Mouse (Mus musculus) limb, embryonic 12.5 days (tissue): ENCODE results near the gene Muc15. TPM values are rescaled to one million over a fixed set of nuclear protein-coding genes. Genes with fewer than 3 reads are reported as not detected.

Experiments
- ATAC-seq: fragments of 200-750 bp; cut with Nextera tagmentation; 2 replicates; pipeline ENCODE4 v1.8.0; 2017; ENCODE audit warnings: low read depth, moderate TSS enrichment; ENCODE audit not compliant: insufficient number of reproducible peaks, insufficient read depth, low FRiP score, low TSS enrichment
- H3K27ac ChIP-seq: fragments of 300-500 bp; sonication (generic); 2 replicates; pipeline ENCODE4 v1.5.1; 2016; ENCODE audit warnings: mild to moderate bottlenecking, moderate library complexity
- H3K27me3 ChIP-seq: fragments of 300-500 bp; sonication (generic); 2 replicates; pipeline ENCODE4 v1.6.1; 2016; ENCODE audit warnings: mild to moderate bottlenecking, moderate library complexity
- H3K36me3 ChIP-seq: fragments of 300-500 bp; sonication (generic); 2 replicates; pipeline ENCODE4 v1.6.1; 2016; ENCODE audit warnings: mild to moderate bottlenecking, moderate library complexity
- H3K4me1 ChIP-seq: fragments of 300-500 bp; sonication (generic); replicated peaks from 2 replicates; pipeline ENCODE4 v1.6.1; 2016
- H3K4me2 ChIP-seq: fragments of 300-500 bp; sonication (generic); 2 replicates; pipeline ENCODE4 v1.6.1; 2016; ENCODE audit warnings: mild to moderate bottlenecking, moderate library complexity
- H3K4me3 ChIP-seq: fragments of 300-500 bp; sonication (generic); replicated peaks from 2 replicates; pipeline ENCODE4 v1.5.1; 2016; ENCODE audit warnings: mild to moderate bottlenecking
- H3K9ac ChIP-seq: fragments of 300-500 bp; sonication (generic); replicated peaks from 2 replicates; pipeline ENCODE4 v1.6.1; 2016; ENCODE audit warnings: mild to moderate bottlenecking, moderate library complexity
- H3K9me3 ChIP-seq: fragments of 300-500 bp; sonication (generic); 2 replicates; pipeline ENCODE4 v1.6.1; 2016; ENCODE audit warnings: mild to moderate bottlenecking, moderate library complexity
- whole genome bisulfite sequencing: fragments of 180-500 bp; shearing (Covaris S2); methylation state at CpG from one replicate; pipeline ENCODE4 v1.1.7; 2016; 5-methylcytosine and 5-hydroxymethylcytosine counted together
- polyA plus RNA-seq: library from polyadenylated mRNA; unstranded; fragments of >200 nt; fragmentation: Nextera tagmentation; extraction: Ambion mirVana; gene quantifications from 2 replicates; pipeline ENCODE4 v1.2.1, GENCODE M21; 2016

Gene Muc15
- polyA plus RNA-seq = 0.30 TPM in 1 of 2 replicates, not detected in the other

GRCm38 (mm10) chr2:110721290-110721753, at the start of gene Muc15:
Gene Muc15 (plus strand): TSS chr2:110721340.
- WGBS = 54% methylated on average over 3 of the region's 3 CpGs
- H3K9ac ChIP-seq = no peak within 1 kb of the TSS
- no peak for ATAC-seq

GRCm38 (mm10) chr2:110709436-110709835, 11.7 kb upstream of the Muc15 start:
- no peak overlapping the region for H3K27ac ChIP-seq
- 90% methylated on average over 3 of the region's 3 CpGs for WGBS
- no peak overlapping the region for H3K4me3 ChIP-seq
- H3K9ac ChIP-seq = no peak overlapping the region
- no peak for ATAC-seq
- no peaks in the 10 kb centered on the region for H3K9me3 ChIP-seq
- H3K27me3 ChIP-seq = no peaks in the 10 kb centered on the region
- no peaks in the 10 kb centered on the region for H3K4me1 ChIP-seq
- no peak overlapping the region for H3K4me2 ChIP-seq
- no peaks in the 10 kb centered on the region for H3K36me3 ChIP-seq

More at GRCm38 (mm10) chr2:110721290-110721753, at the start of gene Muc15:
- Histone ChIP-seq H3K27ac (no peak within 1 kb of the TSS), H3K4me1 (no peaks in the 10 kb centered on the region), H3K36me3 (no peaks in the 10 kb centered on the region), H3K9me3 (no peaks in the 10 kb centered on the region), H3K27me3 (no peaks in the 10 kb centered on the region), H3K4me3 (no peak within 1 kb of the TSS), H3K4me2 (no peak within 1 kb of the TSS)

GRCm38 (mm10) chr2:110710055-110710720, 11.0 kb upstream of the Muc15 start:
- H3K4me2 ChIP-seq = no peak overlapping the region
- H3K4me1 ChIP-seq = no peaks in the 10 kb centered on the region
- H3K9me3 ChIP-seq = no peaks in the 10 kb centered on the region
- H3K9ac ChIP-seq = no peak overlapping the region
- H3K36me3 ChIP-seq = no peaks in the 10 kb centered on the region
- no peak for ATAC-seq
- no peak overlapping the region for H3K4me3 ChIP-seq
- H3K27ac ChIP-seq = no peak overlapping the region
- no peaks in the 10 kb centered on the region for H3K27me3 ChIP-seq
- WGBS = 80% methylated on average over 10 of the region's 10 CpGs

GRCm38 (mm10) chr2:110719051-110719450, 2.1 kb upstream of the Muc15 start:
- no peak overlapping the region for H3K4me3 ChIP-seq
- H3K9me3 ChIP-seq = no peaks in the 10 kb centered on the region
- H3K9ac ChIP-seq = no peak overlapping the region
- H3K4me2 ChIP-seq = no peak overlapping the region
- H3K27ac ChIP-seq = no peak overlapping the region
- ATAC-seq = no peak
- no peaks in the 10 kb centered on the region for H3K27me3 ChIP-seq
- H3K36me3 ChIP-seq = no peaks in the 10 kb centered on the region
- H3K4me1 ChIP-seq = no peaks in the 10 kb centered on the region

- Histone ChIP-seq H3K27ac (no peak overlapping the region), H3K36me3 (no peaks in the 10 kb centered on the region), H3K4me1 (no peaks in the 10 kb centered on the region), H3K9me3 (no peaks in the 10 kb centered on the region), H3K4me2 (no peak overlapping the region), H3K4me3 (no peak overlapping the region), H3K27me3 (no peaks in the 10 kb centered on the region), H3K9ac (no peak overlapping the region)
- 91% methylated on average over 1 of the region's 1 CpGs for WGBS
- no peak for ATAC-seq
Measured at GRCm38 (mm10) chr2:110722208-110722607, 1.1 kb downstream of the Muc15 start.

- no peak overlapping the region for H3K27ac ChIP-seq
- H3K9ac ChIP-seq = no peak overlapping the region
- no peak overlapping the region for H3K4me3 ChIP-seq
- H3K9me3 ChIP-seq = no peaks in the 10 kb centered on the region
- H3K27me3 ChIP-seq = no peaks in the 10 kb centered on the region
- no peak overlapping the region for H3K4me2 ChIP-seq
- no peaks in the 10 kb centered on the region for H3K36me3 ChIP-seq
- ATAC-seq = no peak
- no peaks in the 10 kb centered on the region for H3K4me1 ChIP-seq
Measured at GRCm38 (mm10) chr2:110726106-110726505, 5.0 kb downstream of the Muc15 start.

GRCm38 (mm10) chr2:110737236-110737635, 16.1 kb downstream of the Muc15 start:
- Histone ChIP-seq H3K27me3 (no peaks in the 10 kb centered on the region), H3K9ac (no peak overlapping the region), H3K4me3 (no peak overlapping the region), H3K9me3 (no peaks in the 10 kb centered on the region), H3K27ac (no peak overlapping the region), H3K4me1 (no peaks in the 10 kb centered on the region), H3K36me3 (no peaks in the 10 kb centered on the region), H3K4me2 (no peak overlapping the region)
- no peak for ATAC-seq
- 86% methylated on average over 4 of the region's 4 CpGs for WGBS

- Histone ChIP-seq H3K36me3 (no peaks in the 10 kb centered on the region), H3K9ac (no peak overlapping the region), H3K9me3 (no peaks in the 10 kb centered on the region), H3K27ac (no peak overlapping the region), H3K4me1 (no peaks in the 10 kb centered on the region), H3K27me3 (no peaks in the 10 kb centered on the region), H3K4me2 (no peak overlapping the region), H3K4me3 (no peak overlapping the region)
- ATAC-seq = no peak
- 62% methylated on average over 2 of the region's 2 CpGs for WGBS
Measured at GRCm38 (mm10) chr2:110737981-110738380, 16.8 kb downstream of the Muc15 start.

GRCm38 (mm10) chr2:110739781-110740180, 18.6 kb downstream of the Muc15 start:
- Histone ChIP-seq H3K27me3 (no peaks in the 10 kb centered on the region), H3K4me3 (no peak overlapping the region), H3K4me2 (no peak overlapping the region), H3K4me1 (no peaks in the 10 kb centered on the region), H3K36me3 (no peaks in the 10 kb centered on the region), H3K27ac (no peak overlapping the region), H3K9me3 (no peaks in the 10 kb centered on the region), H3K9ac (no peak overlapping the region)
- 88% methylated on average over 1 of the region's 1 CpGs for WGBS
- no peak for ATAC-seq

- Histone ChIP-seq H3K27me3 (no peaks in the 10 kb centered on the region), H3K9me3 (no peaks in the 10 kb centered on the region), H3K36me3 (no peaks in the 10 kb centered on the region), H3K27ac (no peak overlapping the region), H3K4me2 (no peak overlapping the region), H3K4me1 (no peaks in the 10 kb centered on the region), H3K4me3 (no peak overlapping the region), H3K9ac (no peak overlapping the region)
- 79% methylated on average over 1 of the region's 1 CpGs for WGBS
- ATAC-seq = no peak
Measured at GRCm38 (mm10) chr2:110740493-110740892, 19.4 kb downstream of the Muc15 start.

GRCm38 (mm10) chr2:110757556-110757955, 36.4 kb downstream of the Muc15 start:
- Histone ChIP-seq H3K9ac (no peak overlapping the region), H3K4me1 (no peaks in the 10 kb centered on the region), H3K4me2 (no peak overlapping the region), H3K9me3 (no peaks in the 10 kb centered on the region), H3K27ac (no peak overlapping the region), H3K36me3 (no peaks in the 10 kb centered on the region), H3K27me3 (no peaks in the 10 kb centered on the region), H3K4me3 (no peak overlapping the region)
- ATAC-seq = no peak
- WGBS = 72% methylated on average over 2 of the region's 2 CpGs

- Histone ChIP-seq H3K36me3 (no peaks in the 10 kb centered on the region), H3K4me2 (no peak overlapping the region), H3K9ac (no peak overlapping the region), H3K27me3 (no peaks in the 10 kb centered on the region), H3K9me3 (no peaks in the 10 kb centered on the region), H3K4me3 (no peak overlapping the region), H3K4me1 (no peaks in the 10 kb centered on the region), H3K27ac (no peak overlapping the region)
- ATAC-seq = no peak
- WGBS = 87% methylated on average over 2 of the region's 2 CpGs
Measured at GRCm38 (mm10) chr2:110759434-110759833, 38.3 kb downstream of the Muc15 start.
